Mouse (Mus musculus) brain, embryonic 14.5 days (tissue): Measurements from ENCODE around the gene Smim4.

ENCODE experiments used
- CTCF ChIP-seq: fragments of 200-500 bp; IDR thresholded peaks from 2 replicates; pipeline ENCODE4 v1.5.1; 2012; ENCODE audit warnings: inconsistent platforms, mild to moderate bottlenecking, moderate library complexity, borderline replicate concordance; ENCODE audit not compliant: insufficient read depth, insufficient read length; ENCODE audit errors: extremely low read depth
- POLR2A ChIP-seq: fragments of 200-500 bp; IDR thresholded peaks from 2 replicates; pipeline ENCODE4 v1.6.1; 2012; ENCODE audit warnings: mild to moderate bottlenecking, inconsistent platforms, borderline replicate concordance; ENCODE audit not compliant: poor library complexity, insufficient read depth, insufficient read length, severe bottlenecking; ENCODE audit errors: extremely low read depth

DNA sequence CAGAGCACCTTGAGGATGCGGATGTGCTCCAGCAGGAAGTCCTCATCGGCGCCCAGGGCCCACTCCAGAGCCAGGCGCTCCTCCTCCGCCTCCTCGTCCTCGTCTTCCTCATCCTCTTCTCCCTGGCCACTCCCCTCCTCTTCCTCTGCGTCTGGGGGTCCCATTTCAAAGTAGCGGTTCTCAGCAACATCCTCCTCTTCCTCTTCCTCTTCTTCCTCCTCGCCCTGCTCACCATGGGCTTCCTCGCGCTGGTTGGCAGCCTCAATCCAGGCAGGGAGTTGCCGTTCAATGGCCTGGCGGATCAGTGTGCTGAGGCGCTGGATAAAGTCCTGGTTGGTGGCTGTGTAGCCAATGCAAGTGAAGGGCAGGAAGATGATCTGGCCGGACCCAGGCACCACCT is 48.5 kb upstream of the Smim4 start:
- TF ChIP-seq POLR2A (no peak), CTCF (no peak)
